Mouse (Mus musculus) cerebellum, postnatal 25 days (tissue): Measurements from ENCODE around the gene Thy1.

Experiments used
- DNase-seq, 2 experiments: peaks; one replicate each; pipeline ENCODE4 v3.0.0; 2021; ENCODE audit warnings: mixed read lengths in 2 of 2

Gene Thy1

DNA sequence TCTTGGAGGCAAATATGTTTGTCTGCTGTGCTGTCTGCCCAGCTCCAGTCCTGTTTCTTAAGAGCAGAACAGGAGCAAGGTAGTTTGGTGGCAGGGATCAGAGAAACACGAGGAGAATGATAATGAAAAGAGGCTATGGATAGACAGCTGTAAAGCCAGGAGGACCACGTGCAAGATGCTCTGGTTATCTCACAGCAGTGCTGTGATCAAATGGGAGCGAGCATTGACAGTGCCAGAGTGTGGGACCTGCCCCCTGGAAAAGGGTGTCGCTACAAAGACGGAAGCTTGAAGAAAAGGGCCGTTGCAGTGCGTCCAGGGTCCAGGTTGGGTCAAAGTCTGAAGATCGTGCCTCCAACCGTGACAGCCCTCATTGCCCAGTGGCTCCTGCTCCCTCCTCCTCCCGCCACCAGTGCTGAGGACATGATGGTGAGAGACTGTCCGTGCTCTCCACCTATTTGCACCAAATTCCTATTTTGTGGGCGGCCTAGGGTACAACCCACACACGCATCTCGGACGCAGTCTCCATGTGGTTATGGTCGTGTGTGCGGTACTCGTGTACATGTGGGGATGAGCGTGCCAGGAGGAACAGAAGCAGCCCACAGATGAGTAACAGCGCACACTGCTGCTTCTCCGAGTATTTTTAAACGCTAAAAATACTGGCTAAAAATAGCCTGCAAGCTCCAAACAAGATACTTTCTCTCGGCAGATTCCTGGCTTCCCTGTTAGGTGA, 40.4 kb downstream of the Thy1 start:
- peak; percentile 53 to 57 for DNase-seq

DNA sequence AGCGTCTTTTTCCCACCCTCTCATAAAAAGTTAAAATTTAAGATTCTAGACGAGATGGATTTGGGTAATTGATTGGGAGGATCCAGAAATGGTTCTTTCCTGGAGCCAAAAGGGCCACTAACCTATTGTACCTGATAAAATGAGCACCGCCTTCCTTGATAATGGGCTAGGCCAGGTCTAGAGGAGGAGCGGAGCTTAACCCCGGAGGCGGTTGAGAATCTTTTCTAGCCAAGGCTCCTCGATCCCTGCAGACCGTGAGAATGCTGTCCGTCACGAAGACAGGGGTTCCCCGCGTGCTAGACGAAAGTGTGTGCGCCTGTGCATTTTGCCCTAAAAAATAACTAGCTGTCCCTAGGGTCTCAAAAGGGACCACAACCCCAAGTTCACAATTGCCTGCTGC, 41.1 kb downstream of the Thy1 start:
- DNase-seq = no peak

DNA sequence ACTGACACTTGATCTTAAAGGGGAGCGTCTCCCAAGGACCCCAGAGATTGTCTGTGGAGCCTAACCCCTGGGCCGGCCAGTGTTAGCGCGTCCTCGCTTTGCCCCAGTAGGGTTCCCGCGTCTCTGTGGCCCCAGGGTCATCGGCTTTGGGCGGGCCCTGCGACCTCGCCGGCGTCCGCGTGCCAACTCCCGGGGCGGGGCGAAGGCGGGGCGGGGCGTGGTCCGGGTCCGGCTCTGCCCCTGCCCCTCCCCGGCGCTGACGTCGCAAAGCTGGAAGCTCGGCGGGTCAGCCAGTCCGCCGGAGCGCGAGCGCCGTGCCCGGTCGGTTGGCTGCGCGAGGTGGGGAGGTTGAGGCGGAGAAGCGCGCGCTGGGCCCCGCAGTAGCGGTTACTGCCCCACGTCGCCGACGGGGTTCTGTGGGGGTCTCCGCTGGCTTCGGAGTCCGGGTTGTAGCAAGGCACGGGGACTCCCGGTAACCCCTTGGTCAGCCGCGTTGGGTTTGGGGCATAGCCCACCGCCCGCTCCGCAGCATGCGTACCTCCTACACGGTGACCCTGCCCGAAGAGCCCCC, 41.6 kb downstream of the Thy1 start:
- DNase-seq = peak; percentile 98 to 99

DNA sequence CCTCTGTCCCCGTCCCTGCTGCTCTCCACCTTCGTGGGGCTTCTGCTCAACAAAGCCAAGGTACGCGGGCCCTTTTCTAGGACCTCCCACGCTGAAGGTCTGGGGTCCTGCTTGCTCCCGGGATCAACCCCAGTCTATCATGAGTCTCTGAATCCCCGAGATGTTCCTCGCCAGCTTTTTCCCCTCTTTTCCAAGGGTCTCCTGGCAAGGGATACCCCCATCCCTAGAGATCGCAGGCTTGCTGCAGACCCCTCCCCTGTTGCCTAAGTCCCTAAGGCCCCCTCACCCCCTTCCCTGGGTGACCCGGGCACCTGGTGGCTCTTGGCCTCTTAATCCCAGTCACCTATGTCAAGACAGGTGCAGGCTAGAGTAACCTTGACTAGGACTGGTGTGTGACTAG, 42.1 kb downstream of the Thy1 start:
- peak; percentile 49 to 56 for DNase-seq

DNA sequence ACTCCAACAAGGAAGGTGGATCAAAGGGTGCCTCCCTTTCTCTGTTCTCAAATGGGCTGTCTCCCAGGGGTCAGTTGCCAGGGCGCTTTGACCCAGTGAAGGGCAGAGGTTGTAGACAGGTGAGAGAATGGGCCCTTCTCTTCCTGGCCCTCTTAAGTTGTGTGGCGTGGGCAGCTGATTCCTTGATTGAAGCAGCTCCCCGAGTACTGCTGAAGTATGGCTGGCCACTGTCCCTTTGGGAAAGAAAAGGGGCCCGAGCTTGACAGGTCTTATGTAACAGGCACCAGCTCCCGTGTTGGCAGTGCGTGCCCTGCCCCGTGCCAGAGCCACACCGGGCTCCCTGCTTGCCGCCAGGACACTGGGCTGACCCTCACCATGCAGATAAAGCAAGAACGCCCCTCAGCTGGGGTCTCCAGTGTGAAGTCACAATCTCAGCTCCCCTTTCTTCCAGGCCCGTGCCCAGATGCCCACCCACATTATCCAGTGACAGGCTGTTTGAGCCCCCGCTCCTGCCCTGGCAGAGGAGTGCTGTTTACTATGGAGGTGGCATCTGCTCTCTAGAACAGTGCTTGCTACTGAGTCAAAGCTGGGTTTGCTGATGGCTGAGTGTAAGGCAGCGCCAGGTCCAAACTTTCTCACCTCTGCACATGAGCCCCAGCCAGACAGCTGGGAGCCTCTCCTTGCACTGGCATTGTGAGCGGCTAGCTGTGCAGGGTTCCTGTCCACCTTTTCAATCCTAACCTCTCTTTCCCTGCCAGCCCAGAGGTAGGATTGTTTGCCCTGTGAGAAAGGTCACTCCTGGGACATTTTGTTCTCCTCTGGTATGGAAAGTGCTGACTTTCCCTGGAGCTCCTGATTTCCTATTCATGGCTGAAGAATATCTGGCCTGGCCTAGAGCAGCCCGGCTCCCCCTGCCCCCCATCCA, 42.8 kb downstream of the Thy1 start:
- peak; percentile 93 to 96 for DNase-seq

DNA sequence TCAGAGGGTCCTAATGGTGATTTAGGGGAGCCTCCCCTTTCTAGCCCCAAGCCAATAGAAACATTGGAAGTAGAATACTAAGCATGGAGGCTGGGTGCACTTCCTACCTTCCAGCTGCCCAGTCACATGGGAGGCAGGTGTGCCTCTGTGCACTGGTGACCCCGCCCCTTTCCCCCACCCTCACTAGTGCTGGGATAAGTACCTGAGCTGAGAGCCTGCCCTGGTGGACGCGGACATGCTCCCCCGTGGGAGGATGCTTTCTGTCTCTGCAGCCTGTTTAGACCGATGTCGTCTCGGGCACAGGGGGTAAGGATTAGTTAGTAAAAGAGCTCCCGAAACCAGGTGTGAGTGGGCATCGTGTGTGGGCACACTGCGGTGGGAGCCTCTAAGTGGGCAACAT, 43.8 kb downstream of the Thy1 start:
- DNase-seq = peak; percentile 36 to 50

DNA sequence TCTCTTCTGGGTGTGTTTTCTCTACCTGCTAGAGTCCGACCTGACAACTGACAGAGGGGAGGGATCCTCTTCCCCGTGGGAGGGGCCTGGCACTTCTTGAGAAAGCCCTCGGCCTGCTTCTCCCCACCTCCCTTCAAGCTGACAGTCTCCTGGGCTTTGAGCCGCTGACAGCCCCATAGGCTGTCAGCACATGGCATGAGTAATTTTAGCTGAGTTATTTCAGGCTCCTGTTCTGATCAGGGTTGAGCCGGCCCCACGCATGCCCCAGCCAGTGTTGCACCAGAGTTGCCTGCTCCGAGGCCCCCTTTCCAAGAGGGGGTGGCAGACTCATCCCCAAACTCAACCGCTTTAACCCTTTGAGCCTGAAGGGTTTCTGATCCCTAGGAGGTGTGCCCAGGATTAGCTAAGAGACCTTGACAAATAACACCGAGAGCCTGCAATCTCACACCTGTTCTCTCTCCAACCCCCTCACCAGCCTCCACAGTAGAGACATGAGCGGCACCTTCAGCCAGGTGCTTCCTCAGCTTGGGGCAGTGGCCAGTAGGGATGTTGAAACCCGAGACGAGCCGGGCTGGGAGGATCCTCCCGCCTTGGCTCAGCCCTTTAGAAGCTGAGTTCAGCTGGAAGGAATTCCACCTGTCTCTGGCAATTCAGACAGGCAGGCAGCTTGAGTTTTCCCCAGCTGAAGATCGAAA, 44.7 kb downstream of the Thy1 start:
- DNase-seq = peak; percentile 60 to 68

DNA sequence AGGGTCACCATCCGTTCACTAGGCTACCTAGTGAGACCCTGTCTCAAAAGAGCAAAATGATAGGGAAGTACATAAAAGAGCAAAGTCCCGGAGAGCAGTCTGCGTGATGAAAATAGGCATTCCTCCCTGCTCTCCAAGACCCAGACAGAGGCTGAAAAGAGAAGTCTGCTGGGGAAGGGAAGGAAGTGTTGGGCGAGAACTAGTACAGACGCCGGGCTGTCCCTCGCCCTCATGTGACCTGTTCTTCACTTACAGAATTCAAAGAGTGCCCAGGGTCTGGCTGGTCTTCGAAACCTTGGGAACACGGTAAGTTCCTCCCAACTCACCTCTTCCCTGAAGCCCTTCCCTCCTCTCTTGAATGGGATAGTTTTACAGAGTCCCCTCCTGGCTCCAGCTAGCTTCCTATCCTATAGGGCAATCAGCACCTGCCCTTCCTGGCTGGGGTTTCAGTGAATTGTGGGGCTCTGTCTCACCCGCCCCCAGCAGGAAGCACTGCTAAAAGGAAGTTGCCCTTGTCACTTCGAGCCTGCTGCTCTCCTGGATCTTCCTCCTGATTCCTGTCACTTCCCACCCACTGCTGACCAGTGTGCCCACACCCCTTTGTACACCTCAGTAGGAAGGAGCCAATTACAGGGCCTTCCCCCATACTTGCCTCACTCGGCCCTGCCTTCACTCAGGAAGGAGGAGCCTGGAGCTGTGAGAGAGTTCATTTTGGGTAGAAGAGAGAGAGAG, 45.9 kb downstream of the Thy1 start:
- DNase-seq = peak in 1 of 2 experiments; percentile 11

DNA sequence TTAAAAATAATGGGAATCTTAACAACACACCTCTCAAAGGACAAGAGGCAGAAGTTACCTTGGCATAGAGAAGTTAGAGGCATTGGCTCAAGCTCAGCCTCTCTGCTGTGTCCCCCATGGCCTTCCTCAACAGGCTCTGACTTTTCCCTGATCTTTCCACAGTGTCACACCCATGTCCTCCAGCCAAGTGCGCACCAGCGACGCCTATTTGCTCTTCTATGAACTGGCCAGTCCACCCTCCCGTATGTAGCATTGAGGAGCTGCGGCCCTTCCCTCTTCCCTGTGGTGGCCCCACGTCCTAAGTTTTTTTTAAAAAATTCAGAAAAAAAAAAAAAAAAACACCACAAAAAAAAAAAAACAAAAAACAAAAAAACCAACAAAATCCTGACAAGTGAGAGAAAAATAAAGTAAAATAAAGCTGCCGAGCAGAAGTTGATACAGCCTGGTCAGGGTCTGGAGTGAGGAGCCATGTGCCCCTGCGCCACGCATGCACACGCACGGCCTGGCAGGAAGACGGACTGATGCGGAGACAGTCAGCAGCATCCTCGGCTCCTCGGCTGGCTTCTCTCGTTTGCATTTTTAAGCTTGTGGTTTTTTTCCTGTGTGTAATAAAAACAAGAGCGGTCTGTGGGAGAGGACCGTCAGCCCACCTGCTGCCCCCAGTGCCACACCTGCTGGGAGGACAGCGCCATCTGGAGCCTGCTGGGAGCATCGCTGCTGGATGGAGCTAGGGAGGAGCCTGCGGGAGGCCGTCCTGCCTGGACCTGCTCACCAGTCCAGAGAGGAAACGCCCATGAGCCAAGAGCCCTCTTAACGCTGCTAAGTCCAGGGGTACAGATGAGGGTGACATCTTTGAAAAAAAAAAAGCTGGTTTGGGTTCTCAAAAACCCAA, 50.7 kb downstream of the Thy1 start:
- DNase-seq = peak; percentile 88 to 92

DNA sequence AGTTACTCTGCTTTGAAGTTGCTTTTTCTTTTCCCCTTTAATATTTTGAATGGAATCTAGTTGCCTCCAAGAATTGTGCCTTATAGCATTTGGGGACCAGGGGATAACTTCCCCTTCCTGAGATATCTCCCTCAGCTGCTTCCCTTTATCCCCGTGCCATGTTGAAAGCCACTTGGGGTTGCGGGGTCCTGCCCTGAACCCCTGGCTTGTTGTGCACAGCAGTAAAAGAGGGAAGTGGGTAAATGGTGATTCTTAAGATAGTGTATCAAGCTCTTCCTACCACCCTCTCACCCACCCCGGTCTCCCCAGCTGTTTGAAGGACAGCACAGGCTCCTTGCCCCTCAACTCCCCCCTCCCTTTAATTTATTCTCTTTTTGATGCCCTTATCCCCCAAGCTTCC, 51.6 kb downstream of the Thy1 start:
- no peak for DNase-seq

DNA sequence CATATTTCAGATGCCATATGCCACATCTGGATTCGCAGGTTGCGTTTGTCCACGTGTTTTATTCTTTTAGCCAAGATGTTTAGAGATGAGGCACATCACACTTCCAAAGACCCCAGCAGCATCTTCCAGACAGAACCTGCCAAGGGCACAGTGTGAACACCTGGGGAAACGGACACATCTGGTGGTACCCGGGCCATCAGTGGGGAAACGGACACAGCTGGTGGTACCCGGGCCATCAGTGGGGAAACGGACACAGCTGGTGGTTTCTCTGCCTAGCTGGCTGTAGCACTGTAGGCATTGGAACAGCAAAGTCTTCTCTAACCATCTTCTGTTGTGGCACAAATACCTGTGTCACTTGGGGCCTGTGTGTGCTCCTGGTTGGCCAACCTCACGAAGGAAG, 52.6 kb downstream of the Thy1 start:
- DNase-seq = no peak

DNA sequence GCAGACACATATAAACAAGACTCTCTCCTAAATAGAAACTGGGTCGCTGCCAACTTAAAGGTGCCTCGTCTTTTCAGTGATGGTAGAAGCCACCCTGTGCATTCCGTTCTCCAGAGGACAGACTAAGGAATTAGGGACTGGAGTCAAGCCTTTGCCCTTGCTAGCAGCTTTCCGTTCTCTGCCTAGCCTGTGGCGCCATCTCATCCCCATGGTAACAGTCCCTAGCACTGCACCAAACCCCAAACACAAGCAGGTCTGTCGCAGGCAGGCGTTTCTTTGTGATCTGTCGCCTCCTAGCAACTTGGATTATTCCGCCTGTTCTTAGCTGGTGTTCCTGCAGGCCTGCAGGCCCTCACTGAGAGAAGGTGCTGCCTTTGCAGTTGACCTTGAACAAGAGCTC, 53.4 kb downstream of the Thy1 start:
- DNase-seq = peak in 1 of 2 experiments; percentile 33
